ENCODE assay signal across 27 mouse cellular contexts in genomic region chr4:12671399-12671798, GRCm38 (mm10).
"Had no signal": no experiment of that assay in that cellular context is flagged by ENCODE, and none has a peak within 500 bp of the region (broad histone marks: within the 10 kb centered on the region; RNA-seq: fewer than 3 reads in every experiment).

No protein-coding gene starts in this region.

- H3K4me2 ChIP-seq: heart, embryonic 12.5 days; hindbrain, embryonic 12.5 days; hindbrain, embryonic 14.5 days; intestine, embryonic 15.5 days; limb, embryonic 13.5 days; limb, embryonic 15.5 days; liver, embryonic 12.5 days had no signal

- H3K9ac ChIP-seq: heart, embryonic 12.5 days; hindbrain, embryonic 12.5 days; hindbrain, embryonic 14.5 days; intestine, embryonic 15.5 days; limb, embryonic 13.5 days; limb, embryonic 15.5 days; liver, embryonic 12.5 days; liver, embryonic 14.5 days had no signal

- ATAC-seq: hindbrain, embryonic 16.5 days; inflammation-experienced regulatory T-cells, adult 6 months; intestine, embryonic 15.5 days; intestine, postnatal 0 days; liver, embryonic 12.5 days had no signal

- H3K27ac ChIP-seq: gastrocnemius, adult 2 months; heart, embryonic 10.5 days; hindbrain, embryonic 10.5 days; hindbrain, embryonic 12.5 days; hindbrain, embryonic 14.5 days; intestine, embryonic 15.5 days; limb, embryonic 13.5 days; limb, embryonic 15.5 days; liver, embryonic 12.5 days; liver, embryonic 14.5 days had no signal

- H3K9me3 ChIP-seq: heart, embryonic 10.5 days; heart, embryonic 12.5 days; hindbrain, embryonic 10.5 days; hindbrain, embryonic 12.5 days; intestine, embryonic 15.5 days; limb, embryonic 13.5 days; limb, embryonic 15.5 days; liver, embryonic 12.5 days had no signal

- H3K27me3 ChIP-seq: heart, embryonic 12.5 days; hindbrain, embryonic 12.5 days; intestine, embryonic 15.5 days; limb, embryonic 13.5 days; limb, embryonic 15.5 days; liver, embryonic 12.5 days had no signal

- H3K4me1 ChIP-seq: heart, embryonic 10.5 days; heart, embryonic 12.5 days; hindbrain, embryonic 10.5 days; hindbrain, embryonic 12.5 days; intestine, embryonic 15.5 days; limb, embryonic 13.5 days; limb, embryonic 15.5 days; liver, embryonic 12.5 days had no signal

- DNase-seq: gastrocnemius, adult 2 months; gastrocnemius, postnatal 10 days; gastrocnemius, postnatal 25 days; heart, adult 18-20 months; heart, postnatal 10 days; heart, postnatal 4 days; kidney, adult 18-20 months; kidney, adult 8-10 months; kidney, postnatal 10 days; kidney, postnatal 25 days; kidney, postnatal 4 days; layer of hippocampus, adult 9-11 months; layer of hippocampus, postnatal 36 days; left cerebral cortex, postnatal 4 days had no signal

- H3K4me3 ChIP-seq: gastrocnemius, adult 2 months; heart, embryonic 10.5 days; heart, embryonic 12.5 days; hindbrain, embryonic 10.5 days; hindbrain, embryonic 12.5 days; intestine, embryonic 15.5 days; limb, embryonic 13.5 days; limb, embryonic 15.5 days; liver, embryonic 12.5 days had no signal

- H3K36me3 ChIP-seq: heart, embryonic 10.5 days; heart, embryonic 12.5 days; hindbrain, embryonic 10.5 days; hindbrain, embryonic 12.5 days; intestine, embryonic 15.5 days; limb, embryonic 13.5 days; limb, embryonic 15.5 days; liver, embryonic 12.5 days had no signal
